Mouse (Mus musculus) kidney, adult 10 weeks (tissue): ENCODE data around the gene Dpf1. TPM values are rescaled to one million over a fixed set of nuclear protein-coding genes. Genes with fewer than 3 reads are reported as not detected.

ENCODE experiments used
- polyA plus RNA-seq: library from polyadenylated mRNA; stranded (reverse); fragments of 350-450 nt; fragmentation: Illumina TruSeq; extraction: RNeasy Lipid Tissue Mini Kit (QIAGEN cat#74804); gene quantifications from one replicate; pipeline ENCODE4 v1.2.3, GENCODE M21; 2014; ENCODE audit warnings: low read depth, low replicate concordance

Gene Dpf1
- polyA plus RNA-seq = not detected

GRCm38 (mm10) chr7:29303738-29304462 lies at the start of gene Dpf1:
TSS of gene Dpf1 (plus strand) at chr7:29303951.

GRCm38 (mm10) chr7:29281201-29282073 lies 22.3 kb upstream of the Dpf1 start, which contains the start of gene Spint2:
TSS of gene Spint2 (minus strand) at chr7:29281912.

GRCm38 (mm10) chr7:29288942-29289638 lies 14.7 kb upstream of the Dpf1 start, which contains the start of gene Ppp1r14a:
TSS of gene Ppp1r14a (plus strand) at chr7:29289308.

Other genes with a start within 250 kb of the Dpf1 start
- gene Ryr1, start 178.8 kb upstream of the Dpf1 start, polyA plus RNA-seq = not detected
- not detected for gene Rasgrp4, start 169.1 kb upstream of the Dpf1 start, polyA plus RNA-seq
- 2.0 TPM for gene Fam98c, start 147.7 kb upstream of the Dpf1 start, polyA plus RNA-seq
- gene Ggn, start 133.7 kb upstream of the Dpf1 start, polyA plus RNA-seq = not detected
- gene Spred3, start 133.5 kb upstream of the Dpf1 start, polyA plus RNA-seq = 1.3 TPM
- 69.3 TPM for gene Psmd8, start 123.2 kb upstream of the Dpf1 start, polyA plus RNA-seq
- not detected for gene Catsperg1, start 89.9 kb upstream of the Dpf1 start, polyA plus RNA-seq
- 1.1 TPM for gene Kcnk6, start 71.4 kb upstream of the Dpf1 start, polyA plus RNA-seq
- gene Yif1b, start 65.6 kb upstream of the Dpf1 start, polyA plus RNA-seq = not detected
- 3.1 TPM for gene 2200002D01Rik, start 55.5 kb upstream of the Dpf1 start, polyA plus RNA-seq
- gene Spint2, start 22.0 kb upstream of the Dpf1 start, polyA plus RNA-seq = 18.5 TPM
- not detected for gene Ppp1r14a, start 14.6 kb upstream of the Dpf1 start, polyA plus RNA-seq
- 5.1 TPM for gene Sipa1l3, start 214.7 kb downstream of the Dpf1 start, polyA plus RNA-seq